Mouse (Mus musculus) limb, embryonic 15.5 days (tissue): ENCODE data around the gene Dnajb6. TPM values are rescaled to one million over a fixed set of nuclear protein-coding genes. Genes with fewer than 3 reads are reported as not detected.

Experiments used
- ATAC-seq: fragments of 200-750 bp; cut with Nextera tagmentation; 2 replicates; pipeline ENCODE4 v1.8.0; 2017; ENCODE audit warnings: low read depth, moderate TSS enrichment; ENCODE audit not compliant: insufficient number of reproducible peaks, low FRiP score, low TSS enrichment
- H3K27ac ChIP-seq: fragments of 300-500 bp; sonication (generic); 2 replicates; pipeline ENCODE4 v1.5.1; 2015; ENCODE audit warnings: moderate library complexity, mild to moderate bottlenecking, inconsistent platforms
- H3K27me3 ChIP-seq: fragments of 300-500 bp; sonication (generic); 2 replicates; pipeline ENCODE4 v1.6.1; 2015; ENCODE audit warnings: inconsistent platforms
- H3K36me3 ChIP-seq: fragments of 300-500 bp; sonication (generic); 2 replicates; pipeline ENCODE4 v1.6.1; 2015; ENCODE audit warnings: inconsistent platforms
- H3K4me1 ChIP-seq: fragments of 300-500 bp; sonication (generic); 2 replicates; pipeline ENCODE4 v1.6.1; 2015; ENCODE audit warnings: inconsistent platforms
- H3K4me2 ChIP-seq: fragments of 300-500 bp; sonication (generic); 2 replicates; pipeline ENCODE4 v1.6.1; 2015; ENCODE audit warnings: mild to moderate bottlenecking, inconsistent platforms
- H3K4me3 ChIP-seq: fragments of 300-500 bp; sonication (generic); 2 replicates; pipeline ENCODE4 v1.5.1; 2015; ENCODE audit warnings: mild to moderate bottlenecking, inconsistent platforms
- H3K9ac ChIP-seq: fragments of 300-500 bp; sonication (generic); 2 replicates; pipeline ENCODE4 v1.6.1; 2015; ENCODE audit warnings: inconsistent platforms
- H3K9me3 ChIP-seq: fragments of 300-500 bp; sonication (generic); 2 replicates; pipeline ENCODE4 v1.6.1; 2016; ENCODE audit warnings: inconsistent platforms
- WGBS: fragments of 180-500 bp; shearing (Covaris S2); methylation state at CpG from one replicate; pipeline ENCODE4 v1.1.7; 2015; 5-methylcytosine and 5-hydroxymethylcytosine counted together
- polyA plus RNA-seq: library from polyadenylated mRNA; unstranded; fragments of >200 nt; fragmentation: Nextera tagmentation; extraction: Ambion mirVana; gene quantifications from 2 replicates; pipeline ENCODE4 v1.2.1, GENCODE M21; 2015

Dnajb6 gene
- polyA plus RNA-seq, 1 experiment from 2014 or later: 129 TPM

GRCm38 (mm10) chr5:29734831-29735510 lies 517 bp upstream of the Dnajb6 start:
- H3K27me3 ChIP-seq: no peaks in the 10 kb centered on the region
- peaks cover 22% of the 10 kb centered on the region for H3K4me1 ChIP-seq
- H3K4me2 ChIP-seq: peak overlapping the region; percentile 60
- H3K4me3 ChIP-seq: peak overlapping the region; percentile 84
- H3K9ac ChIP-seq: peak overlapping the region; percentile 92
- no peak for ATAC-seq
- H3K36me3 ChIP-seq: no peaks in the 10 kb centered on the region
- no peaks in the 10 kb centered on the region for H3K9me3 ChIP-seq
- WGBS: 47% methylated on average over 6 of the region's 6 CpGs
- H3K27ac ChIP-seq: peak overlapping the region; percentile 94

GRCm38 (mm10) chr5:29736073-29736900 lies 799 bp downstream of the Dnajb6 start:
- Histone ChIP-seq H3K4me3 (peak overlapping the region; percentile 84), H3K9me3 (no peaks in the 10 kb centered on the region), H3K36me3 (no peaks in the 10 kb centered on the region), H3K4me2 (peak overlapping the region; percentile 60), H3K27ac (peak overlapping the region; percentile 94), H3K27me3 (no peaks in the 10 kb centered on the region), H3K4me1 (peaks cover 22% of the 10 kb centered on the region), H3K9ac (peak overlapping the region; percentile 92)
- ATAC-seq: peak; percentile 68
- 1% methylated on average over 48 of the region's 48 CpGs for WGBS

- peak overlapping the region; percentile 92 for H3K9ac ChIP-seq
- no peaks in the 10 kb centered on the region for H3K9me3 ChIP-seq
- H3K36me3 ChIP-seq: no peaks in the 10 kb centered on the region
- 51% methylated on average over 9 of the region's 9 CpGs for WGBS
- H3K27ac ChIP-seq: no peak overlapping the region
- peak overlapping the region; percentile 84 for H3K4me3 ChIP-seq
- no peak for ATAC-seq
- H3K4me2 ChIP-seq: peak overlapping the region; percentile 60
- no peaks in the 10 kb centered on the region for H3K27me3 ChIP-seq
- H3K4me1 ChIP-seq: peaks cover 22% of the 10 kb centered on the region
Measured at GRCm38 (mm10) chr5:29736942-29737341, 1.5 kb downstream of the Dnajb6 start.

GRCm38 (mm10) chr5:29737471-29737870 lies 2.0 kb downstream of the Dnajb6 start:
- Histone ChIP-seq H3K9me3 (no peaks in the 10 kb centered on the region), H3K27ac (no peak overlapping the region), H3K36me3 (peaks cover 5% of the 10 kb centered on the region), H3K9ac (no peak overlapping the region), H3K4me3 (no peak overlapping the region; the same call in 1 of the 2 replicates), H3K4me2 (peak overlapping the region; percentile 60; the same call in 1 of the 2 replicates), H3K4me1 (peaks cover 22% of the 10 kb centered on the region), H3K27me3 (no peaks in the 10 kb centered on the region)
- WGBS: 92% methylated on average over 5 of the region's 5 CpGs
- no peak for ATAC-seq

GRCm38 (mm10) chr5:29738076-29738475 lies 2.6 kb downstream of the Dnajb6 start:
- Histone ChIP-seq H3K4me2 (no peak overlapping the region), H3K9me3 (no peaks in the 10 kb centered on the region), H3K4me1 (peaks cover 22% of the 10 kb centered on the region), H3K4me3 (no peak overlapping the region), H3K27ac (no peak overlapping the region), H3K36me3 (peaks cover 9% of the 10 kb centered on the region), H3K9ac (no peak overlapping the region), H3K27me3 (no peaks in the 10 kb centered on the region)
- no peak for ATAC-seq
- 70% methylated on average over 4 of the region's 4 CpGs for WGBS

- no peaks in the 10 kb centered on the region for H3K27me3 ChIP-seq
- ATAC-seq: no peak
- H3K36me3 ChIP-seq: peaks cover 9% of the 10 kb centered on the region
- WGBS: 68% methylated on average over 1 of the region's 1 CpGs
- H3K9me3 ChIP-seq: no peaks in the 10 kb centered on the region
- no peak overlapping the region for H3K9ac ChIP-seq
- peaks cover 18% of the 10 kb centered on the region for H3K4me1 ChIP-seq
- H3K4me2 ChIP-seq: no peak overlapping the region
- no peak overlapping the region for H3K27ac ChIP-seq
- no peak overlapping the region for H3K4me3 ChIP-seq
Measured at GRCm38 (mm10) chr5:29740651-29741050, 5.2 kb downstream of the Dnajb6 start.

- H3K4me2 ChIP-seq: no peak overlapping the region
- H3K27me3 ChIP-seq: no peaks in the 10 kb centered on the region
- H3K4me1 ChIP-seq: peaks cover 18% of the 10 kb centered on the region
- WGBS: 75% methylated on average over 4 of the region's 4 CpGs
- ATAC-seq: no peak
- H3K9me3 ChIP-seq: no peaks in the 10 kb centered on the region
- no peak overlapping the region for H3K9ac ChIP-seq
- H3K27ac ChIP-seq: no peak overlapping the region
- H3K36me3 ChIP-seq: peaks cover 9% of the 10 kb centered on the region
- H3K4me3 ChIP-seq: no peak overlapping the region
Measured at GRCm38 (mm10) chr5:29741093-29741492, 5.6 kb downstream of the Dnajb6 start.

- no peak for ATAC-seq
- Histone ChIP-seq H3K4me1 (no peaks in the 10 kb centered on the region), H3K9ac (no peak overlapping the region), H3K9me3 (no peaks in the 10 kb centered on the region), H3K4me3 (no peak overlapping the region), H3K36me3 (peaks cover 36% of the 10 kb centered on the region), H3K4me2 (no peak overlapping the region), H3K27ac (no peak overlapping the region), H3K27me3 (no peaks in the 10 kb centered on the region)
- WGBS: 97% methylated on average over 2 of the region's 2 CpGs
Measured at GRCm38 (mm10) chr5:29747661-29748060, 12.2 kb downstream of the Dnajb6 start.

- no peak for ATAC-seq
- no peak overlapping the region for H3K4me2 ChIP-seq
- H3K27me3 ChIP-seq: no peaks in the 10 kb centered on the region
- H3K9me3 ChIP-seq: no peaks in the 10 kb centered on the region
- no peak overlapping the region for H3K9ac ChIP-seq
- peaks cover 62% of the 10 kb centered on the region for H3K36me3 ChIP-seq
- no peak overlapping the region for H3K27ac ChIP-seq
- no peak overlapping the region for H3K4me3 ChIP-seq
- H3K4me1 ChIP-seq: no peaks in the 10 kb centered on the region
Measured at GRCm38 (mm10) chr5:29751306-29751705, 15.8 kb downstream of the Dnajb6 start.

- no peak overlapping the region for H3K9ac ChIP-seq
- no peaks in the 10 kb centered on the region for H3K9me3 ChIP-seq
- H3K27me3 ChIP-seq: no peaks in the 10 kb centered on the region
- no peak overlapping the region for H3K4me3 ChIP-seq
- ATAC-seq: no peak
- no peaks in the 10 kb centered on the region for H3K4me1 ChIP-seq
- H3K4me2 ChIP-seq: no peak overlapping the region
- no peak overlapping the region for H3K27ac ChIP-seq
- peaks cover 77% of the 10 kb centered on the region for H3K36me3 ChIP-seq
Measured at GRCm38 (mm10) chr5:29752894-29753293, 17.4 kb downstream of the Dnajb6 start.

GRCm38 (mm10) chr5:29759318-29759717 lies 23.8 kb downstream of the Dnajb6 start:
- no peaks in the 10 kb centered on the region for H3K9me3 ChIP-seq
- 76% methylated on average over 5 of the region's 5 CpGs for WGBS

GRCm38 (mm10) chr5:29770935-29771334 lies 35.4 kb downstream of the Dnajb6 start:
- no peaks in the 10 kb centered on the region for H3K27me3 ChIP-seq
- no peak overlapping the region for H3K9ac ChIP-seq
- peaks cover 33% of the 10 kb centered on the region for H3K36me3 ChIP-seq
- no peak for ATAC-seq
- H3K27ac ChIP-seq: no peak overlapping the region
- H3K4me1 ChIP-seq: no peaks in the 10 kb centered on the region
- H3K4me2 ChIP-seq: no peak overlapping the region
- no peaks in the 10 kb centered on the region for H3K9me3 ChIP-seq
- WGBS: 76% methylated on average over 1 of the region's 1 CpGs
- no peak overlapping the region for H3K4me3 ChIP-seq

More at GRCm38 (mm10) chr5:29759318-29759717, 23.8 kb downstream of the Dnajb6 start:
- H3K4me1 ChIP-seq: no peaks in the 10 kb centered on the region
- no peaks in the 10 kb centered on the region for H3K27me3 ChIP-seq
- H3K4me2 ChIP-seq: no peak overlapping the region
- no peak overlapping the region for H3K27ac ChIP-seq
- no peak overlapping the region for H3K9ac ChIP-seq
- H3K4me3 ChIP-seq: no peak overlapping the region
- peaks cover 77% of the 10 kb centered on the region for H3K36me3 ChIP-seq
- ATAC-seq: no peak
